Mouse (Mus musculus) embryo, embryonic 9.5 days (tissue): ENCODE measurements around the gene Blcap.
A peak's percentile ranks its signal among the peaks of the same experiment; 100 is the strongest.
"Not testable (repeated sequence)": the region's sequence is repeated elsewhere in the genome, so short reads cannot be mapped to it uniquely, and the experiment has no call there.

ENCODE experiments used
- DNase-seq: peaks from one replicate; pipeline ENCODE4 v3.0.0-alpha.2; 2017; ENCODE audit errors: extremely low spot score

The Blcap gene

DNA sequence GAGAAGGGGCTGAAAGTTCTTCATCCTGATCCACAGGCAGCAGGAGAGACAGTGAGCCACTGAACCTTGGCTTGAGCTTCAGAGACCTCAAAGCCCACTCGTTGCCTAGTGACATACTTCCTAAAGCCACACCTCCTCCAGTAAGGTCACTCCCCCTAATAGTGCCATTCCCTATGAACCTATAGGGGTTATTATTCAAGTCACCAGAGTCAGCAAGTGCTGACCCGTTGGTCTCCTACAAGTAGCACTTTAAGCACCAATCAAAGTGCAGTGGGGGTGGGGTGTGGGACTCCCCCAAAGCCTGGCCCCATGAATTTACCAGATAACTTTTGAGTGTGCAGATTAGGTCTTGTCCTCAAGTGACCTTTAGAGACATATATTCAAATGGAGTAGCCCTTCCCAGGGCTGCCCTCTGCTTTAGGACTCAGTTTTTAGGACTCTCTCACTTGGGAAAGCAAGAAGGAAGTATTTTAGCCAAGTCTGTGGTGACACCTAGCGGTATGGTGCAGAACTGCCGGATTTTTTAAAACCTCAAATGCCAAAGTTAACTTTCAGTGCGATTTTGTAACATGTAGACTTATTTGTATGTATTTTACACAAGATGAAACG, at the start of gene Blcap:
Gene Blcap, minus strand, starts transcription at position 51 of the 609 bp plus-strand sequence.
- peak; percentile 67 for DNase-seq

DNA sequence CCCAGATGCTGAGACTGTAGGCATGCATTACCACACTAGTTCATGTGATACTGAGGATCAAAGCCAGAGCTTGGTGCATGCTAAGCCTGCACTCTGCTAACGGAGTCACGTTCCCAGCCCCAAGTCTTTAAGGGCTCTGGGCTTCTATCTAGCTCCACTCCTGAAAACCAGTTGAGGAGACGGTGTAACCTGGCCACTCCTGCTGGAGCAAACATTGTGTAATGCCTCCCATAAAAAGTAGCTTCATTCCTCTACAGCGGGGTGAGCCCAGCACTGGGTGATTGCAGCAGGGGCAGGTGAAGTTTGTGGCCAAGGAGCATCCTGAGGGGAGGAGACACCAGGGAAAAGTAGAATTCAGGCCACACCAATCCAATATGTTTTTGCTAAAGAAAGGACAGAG, 47.3 kb upstream of the Blcap start:
- DNase-seq = no peak

DNA sequence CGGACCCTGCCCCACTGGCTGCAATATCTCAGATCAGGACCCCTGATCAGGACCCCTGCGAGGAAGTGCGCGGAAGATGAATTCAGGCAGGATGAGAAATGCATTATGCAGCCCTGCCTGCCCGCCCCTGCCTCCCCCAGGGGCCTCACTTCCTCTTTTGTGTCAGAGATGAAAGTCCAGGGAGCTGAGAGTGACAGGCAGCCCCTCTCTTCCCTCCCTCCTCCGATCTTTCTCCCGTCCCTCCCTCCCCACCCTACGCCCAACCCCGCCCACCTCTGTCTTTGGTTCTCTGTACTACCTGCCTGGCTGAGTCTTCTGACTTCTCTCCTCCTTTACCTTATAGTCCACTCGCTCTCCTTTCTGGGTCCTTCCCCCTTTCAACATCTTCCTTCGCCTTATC, 42.9 kb upstream of the Blcap start:
- no peak for DNase-seq

DNA sequence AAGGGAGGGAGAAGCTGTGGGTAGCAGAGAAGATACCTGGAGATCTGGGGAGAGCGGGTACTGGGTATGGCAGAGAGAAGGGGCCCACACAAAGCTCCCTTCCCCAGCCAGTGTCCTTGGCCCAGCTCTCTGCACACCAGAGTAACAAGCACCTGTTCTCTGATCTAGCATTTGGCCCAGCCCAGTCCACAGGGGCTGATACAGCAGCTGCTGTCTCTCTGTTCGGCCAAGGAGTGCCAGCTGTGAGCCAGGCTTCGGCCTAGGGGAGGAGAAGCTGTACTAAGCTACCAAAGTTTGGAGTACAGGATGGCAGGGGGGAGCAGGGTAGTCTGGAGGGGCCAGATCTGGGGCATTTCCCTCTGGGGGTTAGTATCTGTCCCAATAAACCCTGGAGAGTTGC, 40.7 kb upstream of the Blcap start:
- DNase-seq = no peak

DNA sequence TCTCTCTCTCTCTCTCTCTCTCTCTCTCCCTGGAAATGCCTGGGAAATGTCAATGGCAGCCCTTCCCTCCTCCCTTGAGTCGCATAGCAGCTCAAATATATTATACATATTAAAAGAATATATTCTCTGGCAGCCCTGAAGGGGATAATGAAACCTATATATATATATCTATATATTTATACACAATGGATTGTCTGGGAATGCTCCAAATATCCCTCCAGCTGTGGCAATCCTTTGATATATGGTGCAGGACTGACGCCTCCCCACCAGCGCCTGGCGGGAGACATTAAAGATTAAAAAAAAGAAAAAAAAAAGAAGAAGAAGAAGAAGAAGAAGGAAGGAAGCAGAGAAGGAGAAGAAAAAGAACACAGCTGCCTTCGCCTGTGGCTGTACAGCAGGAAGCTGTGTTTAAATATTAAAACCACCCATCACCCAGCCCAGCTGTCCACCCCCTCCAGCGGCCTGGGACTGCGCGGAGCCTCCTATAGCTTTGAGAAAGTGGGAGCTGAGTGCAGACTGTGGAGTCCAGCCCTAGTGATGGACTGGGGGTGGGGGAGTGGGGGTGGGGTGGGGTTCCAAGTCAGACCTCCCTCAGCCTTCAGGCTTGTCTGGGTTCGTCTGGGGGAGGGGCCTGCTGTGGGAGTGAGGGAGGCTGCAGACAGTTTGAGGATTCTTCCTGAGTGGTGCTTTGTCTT, 36.6 kb upstream of the Blcap start:
- no peak for DNase-seq

DNA sequence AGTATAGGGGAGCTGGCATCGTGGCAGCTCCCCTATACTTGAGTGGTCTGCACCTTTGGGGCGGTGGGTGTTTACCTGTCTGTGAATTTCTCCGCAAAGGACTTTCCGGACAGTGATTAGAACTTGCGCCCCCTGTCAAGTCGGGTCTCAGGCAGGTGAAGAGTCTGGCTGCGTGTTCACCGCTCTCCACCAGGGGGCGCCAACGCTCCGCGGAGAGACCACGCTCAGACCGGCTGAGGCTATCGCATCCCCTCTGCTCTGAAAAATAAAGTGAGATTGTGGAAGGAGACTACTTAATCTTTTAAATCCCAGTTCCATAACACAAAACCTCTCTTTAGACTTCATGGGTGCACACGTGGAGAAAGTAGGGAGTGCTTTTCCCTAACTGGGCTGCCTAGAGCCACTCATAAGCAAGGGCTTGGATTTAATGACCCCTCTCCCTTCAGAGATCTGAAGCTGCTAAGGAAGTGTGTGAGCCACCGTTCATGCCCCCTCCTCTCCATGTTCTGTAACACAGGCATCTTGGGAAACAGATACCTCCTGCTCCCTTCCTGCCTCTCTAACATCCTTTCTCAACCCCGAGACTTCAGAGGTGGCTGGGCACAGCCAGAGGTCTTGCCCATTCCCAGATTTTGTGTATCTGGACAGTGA, 34.1 kb upstream of the Blcap start:
- peak; percentile 83 for DNase-seq

DNA sequence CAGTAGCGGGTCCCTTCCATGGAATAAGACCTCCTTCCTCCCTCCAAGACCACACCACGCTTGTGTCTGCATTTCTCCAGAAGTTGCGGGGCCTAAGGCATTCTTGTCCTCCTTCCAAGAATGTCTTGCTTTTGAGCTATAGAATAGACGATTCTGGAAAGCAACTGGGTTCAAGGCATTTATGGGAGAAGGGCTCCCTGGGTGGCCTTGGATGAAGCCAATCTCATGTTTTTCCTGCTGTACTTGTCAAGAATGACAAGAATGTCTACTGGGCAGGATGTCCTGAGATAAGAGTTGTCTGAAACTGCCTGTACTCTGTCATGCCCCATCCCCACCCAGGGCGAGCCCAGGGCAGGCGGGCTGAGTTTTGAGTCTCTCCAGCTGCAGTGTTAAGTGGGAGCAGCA, 30.4 kb upstream of the Blcap start:
- DNase-seq = no peak

DNA sequence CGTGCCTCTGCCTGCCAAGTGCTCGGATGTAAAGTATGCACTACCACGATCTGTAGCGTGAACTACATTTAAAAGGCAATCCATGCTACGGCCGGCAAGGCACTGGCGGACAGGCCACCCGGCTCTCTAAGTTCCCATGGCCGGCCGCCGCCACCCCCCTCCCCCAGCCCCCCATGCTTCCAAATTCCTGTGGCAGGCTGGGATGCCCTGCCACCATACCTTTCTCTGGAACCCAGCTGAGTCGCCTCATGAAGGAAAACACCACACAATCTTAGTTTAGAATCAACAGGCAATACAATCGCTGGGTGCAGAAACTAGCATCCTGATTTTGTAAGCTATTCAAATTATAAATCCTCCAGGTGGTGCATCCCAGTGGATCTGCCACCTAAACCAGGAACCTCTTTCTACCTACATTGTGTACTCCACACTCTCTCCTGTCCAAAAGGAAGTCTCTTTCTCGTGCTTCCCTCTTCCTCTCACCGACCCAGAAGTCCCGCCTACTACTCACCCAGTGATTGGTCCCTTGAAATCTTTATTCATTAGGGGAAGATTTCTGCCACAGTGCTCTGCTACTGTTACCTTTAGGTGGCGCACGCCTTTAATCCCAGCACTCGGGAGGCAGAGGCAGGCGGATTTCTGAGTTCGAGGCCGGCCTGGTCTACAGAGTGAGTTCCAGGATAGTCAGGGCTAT, 25.9 kb upstream of the Blcap start:
- no peak for DNase-seq

DNA sequence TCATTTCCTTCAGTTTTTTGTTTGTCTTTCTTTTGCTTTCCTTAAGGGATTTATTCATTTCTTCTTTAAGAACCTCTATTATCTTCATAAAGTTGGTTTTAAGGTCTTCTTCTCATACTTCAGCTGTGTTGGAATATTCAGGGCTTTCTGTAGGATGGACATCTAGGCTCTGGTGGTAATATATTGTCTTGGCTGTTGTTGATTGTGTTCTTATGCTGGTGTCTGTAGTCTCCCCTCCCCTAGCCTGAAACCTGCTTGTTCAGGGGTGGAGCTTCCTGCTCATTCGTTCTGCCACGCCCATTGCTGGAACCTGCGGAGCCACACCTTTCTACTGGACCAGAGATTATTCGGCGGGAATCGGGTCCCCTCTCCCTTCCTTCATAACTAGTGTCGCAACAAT, 14.3 kb upstream of the Blcap start:
- DNase-seq = not testable (repeated sequence)

DNA sequence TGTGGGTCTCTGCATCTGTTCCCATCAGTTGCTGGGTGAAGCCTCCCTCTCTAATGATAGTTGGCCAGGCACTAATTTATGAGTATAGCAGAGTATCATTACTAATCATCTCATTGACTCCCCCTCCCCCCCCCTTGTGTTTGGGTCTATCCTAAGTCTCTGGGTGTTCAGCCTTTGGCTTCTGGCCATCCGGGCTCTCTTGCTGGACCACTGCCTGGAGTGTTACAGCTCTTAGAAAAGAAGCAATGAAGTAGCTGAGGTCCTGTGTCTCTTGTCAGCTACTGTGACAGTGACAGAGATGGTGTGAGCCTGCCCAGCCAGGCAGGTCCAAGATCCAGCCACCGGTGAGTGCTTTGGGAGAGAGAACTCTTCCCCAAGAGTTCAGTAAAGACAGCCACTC, 1.7 kb upstream of the Blcap start:
- DNase-seq = no peak

DNA sequence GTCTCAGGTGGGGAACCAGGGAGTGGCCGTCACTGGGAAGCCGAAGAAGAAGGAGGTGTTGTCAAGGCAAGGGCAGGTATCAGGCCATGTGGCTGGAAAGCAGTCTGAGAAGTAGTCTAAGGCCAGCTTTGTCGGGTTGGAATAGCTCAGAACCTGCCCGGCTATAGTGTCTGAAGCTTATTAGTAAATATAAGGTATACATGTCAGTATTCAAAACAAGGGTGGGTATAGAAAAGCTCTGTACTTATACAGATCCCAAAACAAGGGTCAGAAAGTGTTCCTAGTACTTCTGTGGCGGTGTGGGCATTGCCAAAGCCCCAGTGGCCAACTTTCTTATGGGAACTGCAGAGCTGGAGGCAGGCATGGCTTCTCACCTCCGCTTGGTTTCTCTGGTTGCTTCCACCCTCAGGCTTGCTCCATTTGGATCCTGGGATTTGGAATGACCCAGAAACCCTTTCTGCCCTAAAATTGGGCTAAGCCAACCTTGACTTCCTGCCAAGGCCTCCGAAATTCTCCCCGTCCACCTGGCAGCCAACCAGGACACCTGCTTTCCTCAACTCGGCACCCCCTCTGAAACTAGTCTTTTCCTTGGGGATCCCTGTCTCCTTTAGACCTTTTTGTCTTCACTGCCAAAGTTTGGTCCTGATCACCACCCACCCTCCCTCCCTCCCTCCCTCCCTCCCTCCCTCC, 1.1 kb downstream of the Blcap start:
- no peak for DNase-seq

DNA sequence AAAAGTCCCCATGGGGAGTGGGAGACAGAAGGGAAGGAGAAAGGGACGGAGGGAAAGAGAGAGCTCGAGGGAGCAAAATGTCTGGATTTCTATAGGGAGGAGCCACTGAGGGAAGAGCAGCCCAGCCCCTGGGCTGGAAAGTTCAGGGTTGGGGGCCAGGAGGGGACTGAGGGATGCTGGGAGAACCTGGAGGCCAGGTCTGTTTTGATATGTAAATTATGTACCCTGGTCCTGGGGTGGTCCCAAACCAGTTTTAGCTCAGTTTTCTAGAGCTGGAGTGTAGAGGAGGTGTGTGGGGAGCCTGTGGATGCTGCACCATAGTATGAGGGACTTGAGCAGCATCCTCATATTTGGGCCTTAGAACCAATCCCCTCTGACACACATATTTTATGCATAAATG, 2.2 kb downstream of the Blcap start:
- no peak for DNase-seq

DNA sequence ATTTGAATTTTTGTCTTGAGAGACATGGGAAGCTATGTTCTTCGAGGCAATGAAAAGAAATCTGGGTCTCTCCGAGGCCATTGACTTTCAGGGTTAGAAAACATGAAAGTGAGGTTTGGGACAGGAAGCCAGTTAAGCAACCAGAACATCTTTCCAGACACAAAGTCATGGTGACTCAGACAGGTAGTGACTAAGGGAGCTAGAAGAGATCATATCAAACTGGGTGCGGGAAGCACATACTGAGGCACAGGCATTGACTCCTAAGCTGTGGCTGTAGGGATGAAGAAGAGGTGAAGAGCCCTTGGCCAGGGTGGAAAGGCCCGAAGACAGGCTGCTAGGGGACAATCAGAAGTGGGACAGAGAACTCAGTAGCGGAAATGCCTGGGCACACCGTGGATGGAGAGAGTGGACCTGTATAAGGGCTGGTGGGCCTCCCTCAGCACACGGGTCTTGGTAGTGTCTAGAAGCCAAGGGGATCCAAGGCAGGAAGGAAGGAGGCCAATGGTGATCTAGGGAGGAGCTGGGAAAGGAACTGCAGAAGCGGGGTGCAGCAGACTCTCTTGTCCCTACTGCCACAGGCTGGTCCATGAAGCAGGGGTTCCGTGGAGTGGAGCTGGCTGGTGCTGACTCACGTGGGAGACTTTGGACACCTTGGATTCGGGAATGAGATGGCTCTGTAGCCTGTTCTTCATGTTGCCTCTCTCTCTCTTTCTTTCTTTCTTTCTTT, 3.7 kb downstream of the Blcap start:
- no peak for DNase-seq

DNA sequence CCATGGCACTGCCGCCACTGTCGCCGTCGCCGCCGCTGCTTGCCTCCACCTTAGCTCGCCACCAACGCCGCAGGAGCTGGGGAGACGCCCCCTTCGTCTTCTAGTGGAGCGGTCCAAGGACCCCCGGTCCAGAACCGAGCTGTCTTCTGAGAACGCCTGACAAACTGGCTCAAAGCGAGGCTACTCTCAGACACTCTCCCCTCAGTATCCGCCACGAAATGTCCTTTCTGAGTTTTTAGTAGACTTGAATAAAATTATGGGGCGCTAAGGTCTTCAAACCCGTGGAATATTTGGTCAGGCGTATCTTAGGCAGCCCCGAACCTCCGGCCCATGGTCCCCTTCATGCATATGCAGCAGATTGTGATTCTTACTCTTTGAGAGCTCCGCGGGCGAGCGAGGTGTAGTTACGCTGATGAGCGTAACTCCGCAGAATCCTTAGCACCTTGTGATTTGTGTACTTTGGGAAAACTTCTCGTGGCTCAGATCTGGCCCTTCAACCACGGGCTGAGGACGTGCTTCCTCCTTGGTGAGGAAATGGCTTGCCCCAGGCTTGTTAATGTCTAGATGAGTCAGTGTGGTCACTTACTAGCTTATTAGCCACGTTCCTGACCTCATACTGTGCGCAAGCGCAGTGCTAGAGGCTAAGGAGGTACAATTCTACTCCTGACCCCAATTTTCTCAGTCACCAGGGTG, 4.7 kb downstream of the Blcap start:
- DNase-seq = peak; percentile 93

DNA sequence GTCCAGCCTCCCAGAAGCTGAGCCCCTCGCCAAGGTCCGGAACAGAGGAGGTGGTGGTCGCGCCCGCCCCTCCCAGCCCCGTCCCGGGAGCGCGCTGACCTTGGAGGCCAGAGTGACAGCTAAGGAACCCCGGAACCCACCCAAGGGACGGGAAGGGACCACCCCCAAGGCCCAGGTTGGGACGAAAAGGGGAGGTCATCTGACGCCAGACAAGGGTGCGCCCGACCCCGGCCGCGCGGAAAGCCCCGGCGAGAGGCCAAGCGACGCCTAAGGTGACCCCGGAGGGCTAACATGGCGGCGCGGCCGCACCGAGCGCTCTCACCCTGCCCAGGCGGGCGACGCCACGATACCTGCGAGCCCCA, 5.2 kb downstream of the Blcap start:
- no peak for DNase-seq

DNA sequence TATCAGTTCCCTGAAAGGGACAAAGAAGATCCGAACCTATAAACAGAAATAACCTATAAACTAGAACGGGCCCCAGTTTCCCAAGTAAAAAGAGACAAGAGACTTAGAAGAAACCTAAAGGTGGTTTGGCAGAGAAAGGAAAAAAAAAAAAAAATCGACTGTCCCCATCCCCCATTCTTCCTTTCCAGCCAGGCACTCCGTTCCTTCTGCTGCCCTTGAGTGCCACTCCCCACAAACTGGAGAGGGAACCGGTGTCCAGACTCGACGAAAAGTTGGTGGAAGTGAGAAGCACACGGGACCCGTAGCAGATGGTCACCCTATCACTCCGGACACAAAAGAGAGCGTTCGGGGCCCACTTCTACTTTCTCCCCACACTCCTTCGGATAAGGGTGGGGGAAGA, 5.6 kb downstream of the Blcap start:
- DNase-seq = no peak

DNA sequence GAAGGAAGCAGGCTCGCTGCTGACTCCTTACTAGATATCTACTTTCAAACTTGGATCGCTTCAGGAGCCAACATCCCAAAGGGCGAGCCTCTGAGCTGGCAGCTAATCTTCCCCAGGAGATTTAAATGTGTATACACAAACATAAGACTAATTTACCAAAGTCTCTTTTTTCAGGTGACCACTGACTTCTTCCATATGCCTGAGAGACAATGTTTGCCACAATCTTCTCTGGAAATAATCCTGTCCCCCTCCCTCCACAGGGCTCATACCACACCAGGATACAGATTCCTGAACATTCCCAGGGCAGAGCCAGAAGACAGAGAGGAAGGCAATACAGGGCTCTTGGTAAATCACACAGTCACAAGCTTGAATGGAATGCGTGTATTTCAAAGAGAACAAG, 6.4 kb downstream of the Blcap start:
- DNase-seq = no peak

DNA sequence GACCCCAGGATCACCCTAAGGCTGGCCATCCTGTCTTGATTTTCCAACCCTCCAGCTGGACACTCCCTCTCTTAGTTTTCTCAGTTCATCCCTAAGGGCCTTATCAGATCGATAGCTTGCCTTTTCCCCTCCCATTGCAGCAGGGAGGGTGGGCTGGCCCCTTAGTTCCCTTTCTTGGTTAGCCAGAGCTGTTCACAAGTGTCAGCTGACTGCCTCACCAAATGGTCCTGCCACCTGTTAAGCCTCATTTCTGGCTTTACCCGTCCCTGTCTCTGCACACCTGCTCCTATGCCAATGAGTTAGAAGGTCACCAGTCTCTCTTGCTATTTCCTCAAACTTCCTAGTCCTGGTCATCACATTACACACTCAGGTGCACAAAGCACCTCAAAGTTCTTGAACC, 8.0 kb downstream of the Blcap start:
- DNase-seq = no peak

DNA sequence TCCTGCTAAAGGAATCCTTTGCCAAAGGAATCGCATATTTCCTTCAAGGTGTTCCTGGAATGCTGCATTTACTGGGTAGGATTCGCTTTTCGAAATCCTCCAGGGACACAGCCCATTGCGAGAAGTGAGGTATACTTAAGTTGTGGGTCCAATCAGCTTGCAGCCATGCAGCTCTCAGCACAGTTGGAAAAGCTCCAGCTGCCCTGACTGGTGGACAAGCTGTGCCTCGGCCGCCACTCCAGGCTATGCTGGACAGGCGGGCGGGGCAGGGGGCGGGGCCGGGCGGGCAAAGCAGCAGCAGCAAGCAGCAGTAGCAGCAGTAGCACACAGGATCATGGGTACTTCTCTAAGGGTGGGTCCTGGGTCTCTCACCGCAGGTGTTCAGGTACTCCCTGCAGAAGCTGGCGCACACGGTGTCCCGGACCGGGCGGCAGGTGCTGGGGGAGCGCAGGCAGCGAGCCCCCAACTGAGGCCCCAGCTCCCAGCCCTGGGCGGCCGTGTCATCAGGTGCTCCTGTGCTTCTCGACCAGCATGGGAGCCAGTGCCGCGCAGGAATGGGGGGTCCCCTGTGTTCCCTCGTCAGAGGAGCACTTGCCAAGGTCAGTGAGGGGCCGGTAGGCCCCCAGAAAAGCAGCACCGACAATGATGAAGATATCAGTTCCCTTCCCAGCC, 9.8 kb downstream of the Blcap start:
- DNase-seq = peak; percentile 72

DNA sequence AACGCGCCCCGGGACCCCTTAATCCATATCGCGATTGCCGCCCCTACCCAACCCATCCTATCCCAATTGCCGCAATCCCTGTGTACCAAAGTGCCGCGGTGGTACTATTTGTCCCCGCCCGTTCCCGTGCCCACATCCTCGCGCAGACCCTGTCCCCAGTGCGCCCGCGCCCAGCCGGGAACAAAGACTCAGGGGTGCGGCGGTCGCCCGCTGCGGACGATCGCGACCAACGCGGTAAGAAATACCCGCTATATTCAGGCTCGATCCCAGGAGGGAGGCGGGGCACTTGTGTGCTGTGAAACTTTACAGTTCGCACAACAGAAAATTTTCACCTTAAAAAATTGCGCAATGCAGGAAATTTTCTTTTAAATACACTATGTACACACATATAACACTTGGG, 10.8 kb downstream of the Blcap start:
- DNase-seq = no peak
